Mouse (Mus musculus): ENCODE results near the gene Kcnk2. TPM values are rescaled to one million over a fixed set of nuclear protein-coding genes. Genes with fewer than 3 reads are reported as not detected.
"Not testable (repeated sequence)": the region's sequence is repeated elsewhere in the genome, so short reads cannot be mapped to it uniquely, and the experiment has no call there.

Gene Kcnk2
- polyA plus RNA-seq, 1 experiment: 0.05 TPM

DNA sequence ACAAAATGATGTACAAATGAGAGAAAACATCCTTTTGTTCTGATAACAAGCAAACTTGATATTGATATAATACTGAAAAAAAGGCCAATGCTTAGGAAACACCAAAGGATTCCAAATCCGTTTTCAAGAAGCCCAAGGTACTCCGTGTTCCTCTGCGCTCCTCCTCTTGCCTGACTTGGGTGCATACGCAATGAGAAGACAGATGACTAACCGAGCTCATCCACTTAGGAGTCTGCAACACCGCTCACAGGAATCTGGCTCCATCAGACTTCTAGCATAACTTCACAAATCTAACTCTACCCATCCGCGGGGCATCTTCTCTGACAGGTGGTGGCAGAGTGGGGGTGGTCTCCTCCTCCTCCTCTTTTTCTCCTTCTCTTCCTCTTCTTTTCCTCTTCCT is 113.1 kb downstream of the Kcnk2 start:
- no peak overlapping the region for H3K27ac ChIP-seq (ENCODE audit: insufficient read depth, low read length)
- 86% methylated on average over 8 of the region's 8 CpGs for WGBS
- H3K4me1 ChIP-seq (ENCODE audit: control insufficient read depth, insufficient read depth, insufficient read length): no peaks in the 10 kb centered on the region
- no peak for TF ChIP-seq CTCF (IDR thresholded peaks at IDR 0.05; ENCODE audit: extremely low read depth, insufficient read depth, insufficient read length, insufficient replicate concordance)
- no peak for TF ChIP-seq POLR2A (IDR thresholded peaks at IDR 0.05; ENCODE audit: low read depth, low read length)
- no peak overlapping the region for H3K4me3 ChIP-seq (ENCODE audit: extremely low read depth, insufficient read depth, insufficient read length)
- no peaks in the 10 kb centered on the region for H3K27me3 ChIP-seq (ENCODE audit: control insufficient read depth, insufficient read depth, low read length)
- no peak for DNase-seq (ENCODE audit: low read depth in 1 of 2, low spot score in 2 of 2)
- H3K36me3 ChIP-seq (ENCODE audit: control insufficient read depth, insufficient read depth, low read length): no peaks in the 10 kb centered on the region

- TF ChIP-seq CTCF (IDR thresholded peaks at IDR 0.05; ENCODE audit: extremely low read depth, insufficient read depth, insufficient read length, insufficient replicate concordance): no peak
- TF ChIP-seq POLR2A (IDR thresholded peaks at IDR 0.05; ENCODE audit: low read depth, low read length): no peak
- Histone ChIP-seq H3K27me3 (ENCODE audit: control insufficient read depth, insufficient read depth, low read length) (no peaks in the 10 kb centered on the region), H3K4me3 (ENCODE audit: extremely low read depth, insufficient read depth, insufficient read length) (no peak overlapping the region), H3K27ac (ENCODE audit: insufficient read depth, low read length) (no peak overlapping the region), H3K4me1 (ENCODE audit: control insufficient read depth, insufficient read depth, insufficient read length) (no peaks in the 10 kb centered on the region), H3K36me3 (ENCODE audit: control insufficient read depth, insufficient read depth, low read length) (no peaks in the 10 kb centered on the region)
- no peak for DNase-seq (ENCODE audit: low read depth in 1 of 2, low spot score in 2 of 2)
- 90% methylated on average over 2 of the region's 2 CpGs for WGBS
These were observed 129.8 kb downstream of the Kcnk2 start for GRCm38 (mm10) chr1:189272281-189272680.

DNA sequence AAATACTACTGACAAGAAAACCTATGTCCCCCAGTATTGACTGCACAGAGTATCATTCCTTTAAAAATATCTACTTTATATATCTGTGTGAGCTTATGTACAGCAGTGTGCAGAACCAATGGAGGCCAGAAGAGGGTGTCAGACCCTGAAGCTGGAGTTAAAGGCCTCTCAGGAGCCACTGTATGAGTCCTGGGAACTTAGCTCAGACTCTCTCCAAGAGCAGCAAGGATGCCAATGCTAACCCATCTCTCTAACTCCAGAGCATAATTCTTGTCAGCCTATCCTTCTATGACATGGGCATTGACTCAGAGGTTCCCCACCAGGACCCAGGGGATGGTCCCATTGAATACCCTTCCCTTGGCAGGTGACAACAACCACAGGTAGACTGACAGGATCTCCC is 148.4 kb downstream of the Kcnk2 start:
- DNase-seq (ENCODE audit: low read depth in 1 of 2, low spot score in 2 of 2): no peak
- no peak for TF ChIP-seq CTCF (IDR thresholded peaks at IDR 0.05; ENCODE audit: extremely low read depth, insufficient read depth, insufficient read length, insufficient replicate concordance)
- TF ChIP-seq POLR2A (IDR thresholded peaks at IDR 0.05; ENCODE audit: low read depth, low read length): no peak
- no peaks in the 10 kb centered on the region for H3K27me3 ChIP-seq (ENCODE audit: control insufficient read depth, insufficient read depth, low read length)
- H3K36me3 ChIP-seq (ENCODE audit: control insufficient read depth, insufficient read depth, low read length): no peaks in the 10 kb centered on the region
- H3K4me3 ChIP-seq (ENCODE audit: extremely low read depth, insufficient read depth, insufficient read length): no peak overlapping the region
- no peaks in the 10 kb centered on the region for H3K4me1 ChIP-seq (ENCODE audit: control insufficient read depth, insufficient read depth, insufficient read length)
- no peak overlapping the region for H3K27ac ChIP-seq (ENCODE audit: insufficient read depth, low read length)

DNA sequence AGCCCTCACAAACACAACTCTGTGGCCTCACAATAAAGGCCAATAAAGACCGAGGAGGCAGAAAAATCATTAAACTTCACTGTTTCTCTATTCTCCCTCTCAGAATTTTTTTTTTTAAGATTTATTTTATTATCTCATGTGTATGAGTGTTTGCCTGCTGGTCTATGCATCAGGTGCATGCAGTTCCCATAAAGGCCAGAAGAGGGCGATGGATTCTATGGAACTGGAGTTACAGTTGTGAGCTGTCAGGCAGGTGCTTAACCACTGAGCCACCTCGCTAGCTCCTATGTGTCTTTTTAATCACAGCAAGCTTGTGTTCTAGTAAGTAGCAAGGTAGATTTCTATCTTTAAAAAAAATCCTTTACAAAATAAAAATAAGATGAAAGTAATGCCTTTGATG is 148.9 kb downstream of the Kcnk2 start:
- H3K27me3 ChIP-seq (ENCODE audit: control insufficient read depth, insufficient read depth, low read length): no peaks in the 10 kb centered on the region
- H3K4me3 ChIP-seq (ENCODE audit: extremely low read depth, insufficient read depth, insufficient read length): no peak overlapping the region
- H3K27ac ChIP-seq (ENCODE audit: insufficient read depth, low read length): no peak overlapping the region
- no peaks in the 10 kb centered on the region for H3K4me1 ChIP-seq (ENCODE audit: control insufficient read depth, insufficient read depth, insufficient read length)
- no peaks in the 10 kb centered on the region for H3K36me3 ChIP-seq (ENCODE audit: control insufficient read depth, insufficient read depth, low read length)
- WGBS: 72% methylated on average over 3 of the region's 3 CpGs
- no peak for DNase-seq (ENCODE audit: low read depth in 1 of 2, low spot score in 2 of 2)
- TF ChIP-seq POLR2A (IDR thresholded peaks at IDR 0.05; ENCODE audit: low read depth, low read length): no peak
- TF ChIP-seq CTCF (IDR thresholded peaks at IDR 0.05; ENCODE audit: extremely low read depth, insufficient read depth, insufficient read length, insufficient replicate concordance): no peak

- DNase-seq (ENCODE audit: low read depth in 1 of 2, low spot score in 2 of 2): peak in 1 of 2 experiments; percentile 54
- H3K4me3 ChIP-seq (ENCODE audit: extremely low read depth, insufficient read depth, insufficient read length); H3K27me3 ChIP-seq (ENCODE audit: control insufficient read depth, insufficient read depth, low read length); H3K27ac ChIP-seq (ENCODE audit: insufficient read depth, low read length); H3K4me1 ChIP-seq (ENCODE audit: control insufficient read depth, insufficient read depth, insufficient read length); H3K36me3 ChIP-seq (ENCODE audit: control insufficient read depth, insufficient read depth, low read length): not testable (repeated sequence)
- 76% methylated on average over 2 of the region's 2 CpGs for WGBS
These were observed 158.9 kb downstream of the Kcnk2 start for GRCm38 (mm10) chr1:189243206-189243605.

GRCm38 (mm10) chr1:189235261-189235660 is 166.8 kb downstream of the Kcnk2 start:
- no peak for DNase-seq (ENCODE audit: low read depth in 1 of 2, low spot score in 2 of 2)
- Histone ChIP-seq H3K4me3 (ENCODE audit: extremely low read depth, insufficient read depth, insufficient read length) (no peak overlapping the region), H3K27me3 (ENCODE audit: control insufficient read depth, insufficient read depth, low read length) (no peaks in the 10 kb centered on the region), H3K4me1 (ENCODE audit: control insufficient read depth, insufficient read depth, insufficient read length) (no peaks in the 10 kb centered on the region), H3K36me3 (ENCODE audit: control insufficient read depth, insufficient read depth, low read length) (no peaks in the 10 kb centered on the region), H3K27ac (ENCODE audit: insufficient read depth, low read length) (no peak overlapping the region)
- WGBS: 71% methylated on average over 5 of the region's 5 CpGs
- TF ChIP-seq POLR2A (IDR thresholded peaks at IDR 0.05; ENCODE audit: low read depth, low read length) (no peak), CTCF (IDR thresholded peaks at IDR 0.05; ENCODE audit: extremely low read depth, insufficient read depth, insufficient read length, insufficient replicate concordance) (no peak)

DNA sequence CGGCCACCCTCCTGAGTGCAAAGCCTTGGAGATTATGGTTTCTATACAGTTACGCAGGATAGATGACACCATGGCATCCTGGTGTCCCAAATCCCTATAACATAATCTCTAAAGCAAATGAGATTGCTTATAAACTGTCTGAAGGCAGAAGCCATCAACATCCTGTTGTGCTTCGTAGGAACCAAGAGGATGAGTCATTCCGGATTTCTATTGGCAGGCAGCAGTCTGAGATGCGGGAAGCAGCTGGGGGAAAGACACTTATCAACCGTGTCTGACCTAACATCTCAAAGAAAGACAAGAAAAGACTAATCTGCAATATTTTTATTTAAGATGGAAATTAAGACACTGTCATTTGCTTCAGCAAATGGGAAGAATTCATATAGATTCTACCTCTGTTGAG is 169.2 kb downstream of the Kcnk2 start:
- 62% methylated on average over 6 of the region's 6 CpGs for WGBS
- H3K36me3 ChIP-seq (ENCODE audit: control insufficient read depth, insufficient read depth, low read length): no peaks in the 10 kb centered on the region
- H3K27ac ChIP-seq (ENCODE audit: insufficient read depth, low read length): no peak overlapping the region
- no peaks in the 10 kb centered on the region for H3K4me1 ChIP-seq (ENCODE audit: control insufficient read depth, insufficient read depth, insufficient read length)
- no peak overlapping the region for H3K4me3 ChIP-seq (ENCODE audit: extremely low read depth, insufficient read depth, insufficient read length)
- no peak for DNase-seq (ENCODE audit: low read depth in 1 of 2, low spot score in 2 of 2)
- no peaks in the 10 kb centered on the region for H3K27me3 ChIP-seq (ENCODE audit: control insufficient read depth, insufficient read depth, low read length)
- TF ChIP-seq POLR2A (IDR thresholded peaks at IDR 0.05; ENCODE audit: low read depth, low read length): no peak
- no peak for TF ChIP-seq CTCF (IDR thresholded peaks at IDR 0.05; ENCODE audit: extremely low read depth, insufficient read depth, insufficient read length, insufficient replicate concordance)
